Comparison of ENCODE assay signal across 14 mouse cellular contexts in genomic region chr16:51910046-51910445, GRCm38 (mm10).
DNase-seq lines count a peak whose midpoint lies in the region; ATAC-seq and TF ChIP-seq lines count a peak whose summit lies in the region.
"Had no signal": no experiment of that assay in that cellular context is flagged by ENCODE, and none has a peak within 500 bp of the region (broad histone marks: within the 10 kb centered on the region; RNA-seq: fewer than 3 reads in every experiment).

No protein-coding gene starts in this region.

- H3K27me3 ChIP-seq in midbrain, postnatal 0 days (ENCODE audit: insufficient read depth, low read length): no peaks in the 10 kb centered on the region
- no peaks in the 10 kb centered on the region for H3K27me3 ChIP-seq in midbrain, embryonic 15.5 days (replicated peaks)
- no peaks in the 10 kb centered on the region for H3K27me3 ChIP-seq in heart, embryonic 10.5 days (ENCODE audit: insufficient read depth, poor library complexity, severe bottlenecking)
- H3K27me3 ChIP-seq: liver, embryonic 15.5 days; midbrain, embryonic 12.5 days had no signal

- 91% methylated on average over 3 of the region's 3 CpGs for WGBS in midbrain, postnatal 0 days
- WGBS in midbrain, embryonic 15.5 days: 92% methylated on average over 3 of the region's 3 CpGs
- WGBS in heart, embryonic 10.5 days: 88% methylated on average over 3 of the region's 3 CpGs

- peak; percentile 86 for DNase-seq in midbrain, postnatal 0 days (ENCODE audit: low spot score)
- peak; percentile 92 for DNase-seq in cerebellum, adult 9-10 months
- peak; percentile 28 to 69 for DNase-seq in layer of hippocampus, adult 18-20 months (ENCODE audit: low spot score in 2 of 2)
- DNase-seq in adrenal gland, postnatal 25 days: no peak
- no peak for DNase-seq in heart, embryonic 10.5 days (ENCODE audit: low spot score)
- no peak for DNase-seq in kidney, adult 8-10 months
- DNase-seq: heart, postnatal 4 days; kidney, adult 9 months; lung, postnatal 4 days; right cerebral cortex, postnatal 14 days had no signal

- H3K4me2 ChIP-seq in midbrain, postnatal 0 days (ENCODE audit: low read depth, low read length, poor library complexity, severe bottlenecking): no peak overlapping the region
- no peak overlapping the region for H3K4me2 ChIP-seq in midbrain, embryonic 15.5 days
- H3K4me2 ChIP-seq: liver, embryonic 15.5 days; midbrain, embryonic 12.5 days had no signal

- no peak overlapping the region for H3K27ac ChIP-seq in midbrain, postnatal 0 days (ENCODE audit: low read depth, low read length)
- no peak overlapping the region for H3K27ac ChIP-seq in midbrain, embryonic 15.5 days
- H3K27ac ChIP-seq in heart, embryonic 10.5 days: no peak overlapping the region
- H3K27ac ChIP-seq: liver, embryonic 15.5 days; midbrain, embryonic 12.5 days had no signal

- no peaks in the 10 kb centered on the region for H3K36me3 ChIP-seq in midbrain, postnatal 0 days (ENCODE audit: insufficient read depth, low read length)
- no peaks in the 10 kb centered on the region for H3K36me3 ChIP-seq in midbrain, embryonic 15.5 days (replicated peaks)
- no peaks in the 10 kb centered on the region for H3K36me3 ChIP-seq in heart, embryonic 10.5 days
- H3K36me3 ChIP-seq: liver, embryonic 15.5 days; midbrain, embryonic 12.5 days had no signal

- H3K9ac ChIP-seq in midbrain, postnatal 0 days (replicated peaks; ENCODE audit: low read length, poor library complexity, severe bottlenecking): no peak overlapping the region
- no peak overlapping the region for H3K9ac ChIP-seq in midbrain, embryonic 15.5 days
- H3K9ac ChIP-seq: liver, embryonic 15.5 days; midbrain, embryonic 12.5 days had no signal

- no peaks in the 10 kb centered on the region for H3K9me3 ChIP-seq in midbrain, postnatal 0 days (ENCODE audit: low read length)
- no peaks in the 10 kb centered on the region for H3K9me3 ChIP-seq in midbrain, embryonic 15.5 days
- H3K9me3 ChIP-seq in heart, embryonic 10.5 days: no peaks in the 10 kb centered on the region
- H3K9me3 ChIP-seq: liver, embryonic 15.5 days; midbrain, embryonic 12.5 days had no signal

- H3K4me3 ChIP-seq in midbrain, postnatal 0 days (ENCODE audit: low read depth, low read length): no peak overlapping the region
- no peak overlapping the region for H3K4me3 ChIP-seq in midbrain, embryonic 15.5 days
- no peak overlapping the region for H3K4me3 ChIP-seq in heart, embryonic 10.5 days
- H3K4me3 ChIP-seq: erythroblast, embryonic 14.5 days; liver, embryonic 15.5 days; midbrain, embryonic 12.5 days had no signal

- no peaks in the 10 kb centered on the region for H3K4me1 ChIP-seq in midbrain, postnatal 0 days (ENCODE audit: insufficient read depth, low read length)
- no peaks in the 10 kb centered on the region for H3K4me1 ChIP-seq in midbrain, embryonic 15.5 days
- H3K4me1 ChIP-seq in heart, embryonic 10.5 days: no peaks in the 10 kb centered on the region
- H3K4me1 ChIP-seq: liver, embryonic 15.5 days; midbrain, embryonic 12.5 days had no signal

- no peak for TF ChIP-seq CTCF in midbrain, postnatal 0 days (IDR thresholded peaks at IDR 0.05)

- ATAC-seq in midbrain, postnatal 0 days (ENCODE audit: low FRiP score): no peak; the same call in 1 of the 2 replicates
- no peak for ATAC-seq in midbrain, embryonic 15.5 days (replicated peaks)

Comparison
In these comparisons a context has a peak if more than half of its experiments do, and no peak if none do; other contexts are left out.
1. DNase-seq: peak in midbrain, postnatal 0 days (single experiment), cerebellum, adult 9-10 months (single experiment) and layer of hippocampus, adult 18-20 months (2 of 2); none in adrenal gland, postnatal 25 days (single experiment), heart, embryonic 10.5 days (single experiment) and kidney, adult 8-10 months (0 of 2).